Comparison of ENCODE assay signal across 12 mouse cellular contexts in genomic region chr19:45151361-45152182, GRCm38 (mm10). TPM values are rescaled to one million over a fixed set of nuclear protein-coding genes. Genes with fewer than 3 reads are reported as not detected.
A peak's percentile ranks its signal among the peaks of the same experiment; 100 is the strongest.
DNase-seq lines count a peak whose midpoint lies in the region; ATAC-seq lines count a peak whose summit lies in the region.
"Had no signal": no experiment of that assay in that cellular context is flagged by ENCODE, and none has a peak within 500 bp of the region (broad histone marks: within the 10 kb centered on the region; RNA-seq: fewer than 3 reads in every experiment).

No protein-coding gene starts in this region.

- H3K27ac ChIP-seq in heart, embryonic 15.5 days, result no peak overlapping the region
- H3K27ac ChIP-seq in forebrain, embryonic 12.5 days, result no peak overlapping the region
- no peak overlapping the region for H3K27ac ChIP-seq in liver, embryonic 13.5 days

- H3K9ac ChIP-seq in heart, embryonic 15.5 days, result no peak overlapping the region
- H3K9ac ChIP-seq in forebrain, embryonic 12.5 days, result no peak overlapping the region
- H3K9ac ChIP-seq in liver, embryonic 13.5 days, result no peak overlapping the region

- DNase-seq in heart, postnatal 14 days, result no peak
- peak; percentile 50 for DNase-seq in ES-CJ7 (ENCODE audit: low read depth, low spot score)
- DNase-seq in liver, embryonic 13.5 days, result no peak
- no peak for DNase-seq in adrenal gland, adult 8-10 months
- DNase-seq in thymus, postnatal 4 days, result no peak
- no peak for DNase-seq in layer of hippocampus, adult 11-12 months (ENCODE audit: low spot score)

- H3K4me2 ChIP-seq in heart, embryonic 15.5 days, result peak overlapping the region; percentile 66
- H3K4me2 ChIP-seq in forebrain, embryonic 12.5 days, result peak overlapping the region; percentile 42
- H3K4me2 ChIP-seq in liver, embryonic 13.5 days, result no peak overlapping the region

- WGBS in heart, embryonic 15.5 days, result 7% methylated on average over 36 of the region's 36 CpGs
- WGBS in forebrain, embryonic 12.5 days, result 1% methylated on average over 36 of the region's 36 CpGs
- WGBS in liver, embryonic 13.5 days (ENCODE audit: insufficient replicate concordance), result 2% methylated on average over 36 of the region's 36 CpGs

- no peaks in the 10 kb centered on the region for H3K9me3 ChIP-seq in heart, embryonic 15.5 days (replicated peaks)
- H3K9me3 ChIP-seq in forebrain, embryonic 12.5 days, result peaks cover 3% of the 10 kb centered on the region; the same call in 1 of the 2 replicates
- H3K9me3 ChIP-seq in liver, embryonic 13.5 days (replicated peaks), result no peaks in the 10 kb centered on the region
- H3K9me3 ChIP-seq: G1E had no signal

- peaks cover 95% of the 10 kb centered on the region for H3K27me3 ChIP-seq in heart, embryonic 15.5 days
- H3K27me3 ChIP-seq in forebrain, embryonic 12.5 days, result peaks cover 99% of the 10 kb centered on the region
- peaks cover 99% of the 10 kb centered on the region for H3K27me3 ChIP-seq in liver, embryonic 13.5 days

- ATAC-seq in heart, embryonic 15.5 days (replicated peaks; ENCODE audit: insufficient number of reproducible peaks, insufficient read depth, low FRiP score, low read depth), result no peak
- no peak for ATAC-seq in forebrain, embryonic 12.5 days (ENCODE audit: low FRiP score)
- ATAC-seq in liver, embryonic 13.5 days (ENCODE audit: low read depth), result no peak

- intact Hi-C loops in heart, postnatal 14 days (cut with DNase I), result no loop called here

- peaks cover 26% of the 10 kb centered on the region for H3K4me1 ChIP-seq in heart, embryonic 15.5 days (replicated peaks)
- peaks cover 31% of the 10 kb centered on the region for H3K4me1 ChIP-seq in forebrain, embryonic 12.5 days
- H3K4me1 ChIP-seq in liver, embryonic 13.5 days (replicated peaks), result peaks cover 5% of the 10 kb centered on the region; the same call in 1 of the 2 replicates

- no peaks in the 10 kb centered on the region for H3K36me3 ChIP-seq in heart, embryonic 15.5 days
- H3K36me3 ChIP-seq in forebrain, embryonic 12.5 days (replicated peaks), result no peaks in the 10 kb centered on the region
- H3K36me3 ChIP-seq in liver, embryonic 13.5 days, result no peaks in the 10 kb centered on the region
- H3K36me3 ChIP-seq: G1E had no signal

- H3K4me3 ChIP-seq in heart, embryonic 15.5 days, result peak overlapping the region; percentile 40
- H3K4me3 ChIP-seq in forebrain, embryonic 12.5 days (replicated peaks), result peak overlapping the region; percentile 28
- 0 out of 2 replicates have a peak overlapping the region, but pooled peaks have one; percentile 3 for H3K4me3 ChIP-seq in liver, embryonic 13.5 days (replicated peaks)
- H3K4me3 ChIP-seq: myocyte had no signal

RNA-seq across cellular contexts. Expression of gene Tlx1, which starts 1.1 kb away (rescaled TPM):
- polyA plus RNA-seq in heart, embryonic 15.5 days (2015; fragmentation: Nextera tagmentation; extraction: Ambion mirVana), result 0.28 and 0.40 TPM in 2 replicates
- under 1 TPM; 0.22 to 0.27 TPM for total RNA-seq in heart, postnatal 14 days (2021)
- polyA plus RNA-seq in forebrain, embryonic 12.5 days (2016; fragmentation: Nextera tagmentation; extraction: Ambion mirVana), result 0.11 TPM in 1 of 2 replicates, not detected in the other
- polyA plus RNA-seq in liver, embryonic 13.5 days (2015; fragmentation: Nextera tagmentation; extraction: Ambion mirVana), result not detected in 2 replicates
- not detected for total RNA-seq in adrenal gland, adult 8-10 months (2022)
- total RNA-seq: adrenal gland, postnatal 4 days; left cerebral cortex, postnatal 10 days had no signal
- polyA plus RNA-seq: G1E, myocyte had no signal
